Mouse (Mus musculus): ENCODE measurements around the gene Rab15. TPM values are rescaled to one million over a fixed set of nuclear protein-coding genes. Genes with fewer than 3 reads are reported as not detected.
A peak's percentile ranks its signal among the peaks of the same experiment; 100 is the strongest.

Rab15 gene
- polyA plus RNA-seq, 1 experiment from 2014 or later, result 18.7 TPM

DNA sequence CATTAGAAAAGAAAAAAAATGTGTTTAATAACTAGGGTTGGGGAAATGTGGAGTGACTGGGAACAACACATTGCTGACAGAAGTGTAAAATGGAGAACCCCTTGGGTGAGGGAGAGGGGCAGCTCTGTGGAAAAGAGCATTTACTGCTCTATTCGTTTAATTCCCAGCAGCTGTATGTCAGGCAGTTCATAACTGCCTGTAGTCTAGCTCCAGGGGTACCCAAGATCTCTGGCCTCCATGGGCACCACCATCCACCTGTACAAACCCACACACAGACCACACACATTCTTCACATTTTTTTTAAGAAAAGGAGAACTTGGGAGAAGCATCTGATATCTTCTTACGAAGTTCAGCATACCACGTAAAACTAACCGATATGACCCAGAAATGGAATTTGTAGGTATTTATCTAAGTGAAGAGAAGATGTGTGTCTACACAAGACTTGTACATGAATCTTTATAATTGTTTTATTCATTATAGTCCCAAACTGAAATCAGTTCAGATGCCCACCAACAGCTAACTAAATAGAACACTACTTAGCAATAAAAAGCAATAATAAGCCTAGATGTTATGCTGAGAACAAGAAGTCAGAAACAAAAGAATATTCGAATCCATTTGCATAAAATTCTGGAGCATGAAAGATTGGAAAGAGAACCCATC is 51.7 kb downstream of the Rab15 start:
- 87% methylated on average over 5 of the region's 5 CpGs for WGBS
- ATAC-seq, result no peak
- H3K9ac ChIP-seq (ENCODE audit: low read depth, low read length), result no peak overlapping the region

DNA sequence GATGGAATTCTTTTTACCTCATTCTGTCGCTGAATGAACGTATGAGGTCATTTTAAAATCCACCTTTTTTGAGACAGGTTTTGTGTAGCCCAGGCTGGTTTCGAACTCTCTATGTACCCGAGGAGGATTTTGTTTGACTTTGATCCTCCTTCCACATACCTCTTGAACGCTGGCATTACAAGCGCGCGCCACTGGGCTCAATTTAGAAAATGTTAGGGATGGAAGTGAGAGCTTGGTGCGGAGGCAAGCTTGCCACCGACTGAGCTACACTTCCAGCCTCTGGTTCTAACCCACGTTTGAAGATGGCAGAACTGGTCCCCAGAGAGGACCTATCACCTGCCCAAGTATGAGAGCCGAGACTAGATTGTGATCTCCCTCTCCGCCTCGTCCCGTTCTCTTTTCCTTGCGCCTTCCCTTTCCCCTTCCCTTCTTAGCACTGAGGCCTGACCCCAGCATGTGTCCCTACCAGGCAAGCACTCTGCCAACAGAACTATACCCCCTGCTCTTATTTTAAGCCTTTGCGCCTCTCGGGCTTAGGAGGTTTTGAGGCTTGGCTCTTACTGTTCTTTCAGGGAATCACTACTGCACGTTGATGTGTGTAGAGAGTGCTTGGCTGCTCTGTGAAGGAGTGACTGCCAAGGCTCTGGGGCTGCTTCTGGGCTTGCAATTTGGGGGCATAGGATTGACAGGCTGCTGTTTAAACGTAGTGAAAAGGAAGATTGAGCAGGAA is 56.6 kb downstream of the Rab15 start:
- Histone ChIP-seq H3K36me3 (ENCODE audit: control insufficient read depth, insufficient read depth, low read length) (no peaks in the 10 kb centered on the region), H3K9me3 (ENCODE audit: control insufficient read depth, low read length) (no peaks in the 10 kb centered on the region), H3K4me2 (ENCODE audit: low read depth, low read length) (peak overlapping the region; percentile 72), H3K4me3 (ENCODE audit: low read length) (peak overlapping the region; percentile 78), H3K4me1 (ENCODE audit: control insufficient read depth, insufficient read depth, low read length) (peaks cover 5% of the 10 kb centered on the region; the same call in 1 of the 2 replicates), H3K9ac (ENCODE audit: low read depth, low read length) (peak overlapping the region; percentile 80), H3K27ac (ENCODE audit: low read length) (peak overlapping the region; percentile 65), H3K27me3 (replicated peaks; ENCODE audit: control insufficient read depth, insufficient read depth, low read length) (no peaks in the 10 kb centered on the region)
- peak; percentile 29 for ATAC-seq
- WGBS, result 33% methylated on average over 20 of the region's 20 CpGs

More for the DNA sequence above, 51.7 kb downstream of the Rab15 start:
- no peak overlapping the region for H3K4me2 ChIP-seq (ENCODE audit: low read depth, low read length)
- H3K36me3 ChIP-seq (ENCODE audit: control insufficient read depth, insufficient read depth, low read length), result peaks cover under 1% of the 10 kb centered on the region; the same call in 1 of the 2 replicates
- no peaks in the 10 kb centered on the region for H3K9me3 ChIP-seq (ENCODE audit: control insufficient read depth, low read length)
- H3K27me3 ChIP-seq (replicated peaks; ENCODE audit: control insufficient read depth, insufficient read depth, low read length), result no peaks in the 10 kb centered on the region
- H3K27ac ChIP-seq (ENCODE audit: low read length), result no peak overlapping the region
- peaks cover 4% of the 10 kb centered on the region; the same call in 1 of the 2 replicates for H3K4me1 ChIP-seq (ENCODE audit: control insufficient read depth, insufficient read depth, low read length)
- no peak overlapping the region for H3K4me3 ChIP-seq (ENCODE audit: low read length)

DNA sequence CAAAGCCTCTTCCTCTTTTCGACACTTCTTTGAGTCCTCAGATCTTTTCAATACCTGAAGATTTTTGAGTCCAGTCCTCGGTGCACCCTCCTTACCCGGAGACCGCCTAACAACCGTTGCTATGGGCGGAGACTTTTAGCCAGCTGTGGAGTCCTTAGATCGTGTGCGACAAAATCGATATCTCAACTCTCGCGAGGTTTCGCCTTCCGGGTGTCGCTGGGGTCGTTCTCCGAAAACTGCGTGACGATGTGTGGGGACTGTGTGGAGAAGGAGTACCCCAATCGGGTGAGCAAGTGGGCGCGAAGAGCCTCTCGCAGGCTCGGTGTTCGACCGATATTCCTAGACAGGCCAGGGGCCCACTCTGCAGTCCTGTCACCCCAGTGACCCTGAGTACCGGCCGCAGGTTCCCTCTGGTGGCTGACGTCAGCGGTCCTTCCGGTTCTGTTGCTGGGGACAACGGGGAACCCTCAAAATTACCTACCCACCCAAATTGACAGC is 57.3 kb downstream of the Rab15 start, which contains the start of the genes Churc1 and Fntb:
TSS of gene Churc1 (plus strand) at position 185 of the 498 bp plus-strand sequence.
TSS of gene Fntb (plus strand) at position 236 of the 498 bp plus-strand sequence.
- H3K9me3 ChIP-seq (ENCODE audit: control insufficient read depth, low read length), result no peaks in the 10 kb centered on the region
- peak within 1 kb of the TSS; percentile 78 for H3K4me3 ChIP-seq (ENCODE audit: low read length)
- H3K36me3 ChIP-seq (ENCODE audit: control insufficient read depth, insufficient read depth, low read length), result no peaks in the 10 kb centered on the region
- WGBS, result under 1% methylated on average over 31 of the region's 31 CpGs
- peaks cover 5% of the 10 kb centered on the region; the same call in 1 of the 2 replicates for H3K4me1 ChIP-seq (ENCODE audit: control insufficient read depth, insufficient read depth, low read length)
- ATAC-seq, result peak; percentile 98
- peak within 1 kb of the TSS; percentile 80 for H3K9ac ChIP-seq (ENCODE audit: low read depth, low read length)
- peak within 1 kb of the TSS; percentile 72 for H3K4me2 ChIP-seq (ENCODE audit: low read depth, low read length)
- H3K27me3 ChIP-seq (replicated peaks; ENCODE audit: control insufficient read depth, insufficient read depth, low read length), result no peaks in the 10 kb centered on the region
- H3K27ac ChIP-seq (ENCODE audit: low read length), result peak within 1 kb of the TSS; percentile 65

DNA sequence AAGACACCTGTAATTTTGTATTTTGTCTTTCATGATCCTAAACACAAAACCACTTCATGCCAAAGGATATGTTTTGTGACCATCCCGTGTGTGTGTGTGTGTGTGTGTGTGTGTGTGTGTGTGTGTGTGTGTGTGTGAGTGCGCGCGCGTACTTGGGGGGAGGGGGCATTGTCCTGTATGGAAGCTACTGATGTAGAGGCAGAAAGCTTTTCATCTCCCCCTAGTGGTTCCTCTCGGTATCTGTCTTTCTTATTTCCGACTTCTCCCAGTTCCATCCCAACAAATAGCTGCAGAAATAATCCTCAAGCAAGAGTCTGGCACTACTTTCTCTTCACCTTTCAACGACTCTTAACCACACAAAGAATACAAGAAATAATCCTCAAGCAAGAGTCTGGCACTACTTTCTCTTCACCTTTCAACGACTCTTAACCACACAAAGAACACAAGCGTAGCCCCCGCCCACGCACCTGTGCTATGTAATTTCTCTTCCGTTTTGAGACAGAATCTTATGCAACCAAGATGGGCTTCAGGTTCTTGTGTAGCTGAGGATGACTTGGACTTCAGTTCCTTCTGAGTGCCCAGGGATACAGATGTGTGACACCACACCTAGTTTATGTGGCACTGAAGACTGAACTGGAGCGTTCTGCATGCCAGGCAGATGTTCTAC is 69.9 kb downstream of the Rab15 start:
- no peaks in the 10 kb centered on the region for H3K27me3 ChIP-seq (replicated peaks; ENCODE audit: control insufficient read depth, insufficient read depth, low read length)
- no peak overlapping the region for H3K4me3 ChIP-seq (ENCODE audit: low read length)
- no peak for ATAC-seq
- no peak overlapping the region for H3K27ac ChIP-seq (ENCODE audit: low read length)
- H3K9ac ChIP-seq (ENCODE audit: low read depth, low read length), result no peak overlapping the region
- no peaks in the 10 kb centered on the region for H3K4me1 ChIP-seq (ENCODE audit: control insufficient read depth, insufficient read depth, low read length)
- WGBS, result 45% methylated on average over 14 of the region's 14 CpGs
- no peak overlapping the region for H3K4me2 ChIP-seq (ENCODE audit: low read depth, low read length)
- no peaks in the 10 kb centered on the region for H3K9me3 ChIP-seq (ENCODE audit: control insufficient read depth, low read length)
- H3K36me3 ChIP-seq (ENCODE audit: control insufficient read depth, insufficient read depth, low read length), result no peaks in the 10 kb centered on the region

DNA sequence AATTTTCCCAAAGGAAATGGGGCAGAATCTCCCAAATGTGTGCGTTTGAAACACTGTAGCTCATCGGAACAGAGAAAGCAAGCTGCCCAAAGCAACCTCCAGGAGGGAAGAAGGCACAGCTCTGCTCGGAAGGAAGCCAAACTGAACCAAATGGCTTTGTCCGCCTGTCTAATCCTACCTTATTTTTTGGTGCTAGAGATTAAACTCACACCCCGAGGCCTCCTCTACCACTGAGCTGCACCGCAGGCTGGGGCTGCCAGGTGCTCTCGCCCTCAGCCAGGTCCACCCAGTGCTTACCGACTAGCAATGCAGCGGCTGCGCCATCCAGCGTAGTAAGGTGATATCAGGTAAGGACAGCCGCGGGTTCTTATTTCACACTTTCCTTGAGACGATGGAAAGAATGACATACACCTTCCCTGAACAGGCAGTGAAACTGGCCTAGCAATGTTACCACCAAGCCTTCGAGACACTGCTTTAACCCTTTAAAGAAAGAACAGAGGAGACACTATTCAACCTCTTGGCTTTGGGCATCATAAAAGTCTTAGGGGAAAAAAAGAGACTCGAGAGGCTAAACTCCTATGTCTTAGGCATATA is 71.7 kb downstream of the Rab15 start:
- H3K4me3 ChIP-seq (ENCODE audit: low read length), result no peak overlapping the region
- 83% methylated on average over 16 of the region's 16 CpGs for WGBS
- no peak overlapping the region for H3K4me2 ChIP-seq (ENCODE audit: low read depth, low read length)

More for the DNA sequence above, 71.7 kb downstream of the Rab15 start:
- H3K9ac ChIP-seq (ENCODE audit: low read depth, low read length), result no peak overlapping the region
- H3K27ac ChIP-seq (ENCODE audit: low read length), result no peak overlapping the region
- H3K36me3 ChIP-seq (ENCODE audit: control insufficient read depth, insufficient read depth, low read length), result no peaks in the 10 kb centered on the region
- no peaks in the 10 kb centered on the region for H3K4me1 ChIP-seq (ENCODE audit: control insufficient read depth, insufficient read depth, low read length)
- no peaks in the 10 kb centered on the region for H3K27me3 ChIP-seq (replicated peaks; ENCODE audit: control insufficient read depth, insufficient read depth, low read length)
- H3K9me3 ChIP-seq (ENCODE audit: control insufficient read depth, low read length), result no peaks in the 10 kb centered on the region
- ATAC-seq, result no peak

Other genes with a start within 250 kb of the Rab15 start
- gene Sptb, start 112.4 kb downstream of the Rab15 start, polyA plus RNA-seq (2015; fragmentation: Nextera tagmentation; extraction: Ambion mirVana), result 0.98 and 1.2 TPM in 2 replicates
- gene Churc1, start 57.4 kb downstream of the Rab15 start, polyA plus RNA-seq (2015; fragmentation: Nextera tagmentation; extraction: Ambion mirVana), result 121 and 130 TPM in 2 replicates
- 27.9 and 29.5 TPM in 2 replicates for gene Fntb, start 57.3 kb downstream of the Rab15 start, polyA plus RNA-seq (2015; fragmentation: Nextera tagmentation; extraction: Ambion mirVana)
- 69.0 and 91.0 TPM in 2 replicates for gene Gpx2, start 27.4 kb downstream of the Rab15 start, polyA plus RNA-seq (2015; fragmentation: Nextera tagmentation; extraction: Ambion mirVana)
- gene Max, start 139.3 kb upstream of the Rab15 start, polyA plus RNA-seq (2015; fragmentation: Nextera tagmentation; extraction: Ambion mirVana), result 14.2 and 15.0 TPM in 2 replicates

Data from intestine, embryonic 16.5 days (tissue).